Mouse (Mus musculus) small intestine, adult 2 months (tissue): Measurements from ENCODE around the gene Rufy4.

Source experiments
- CTCF ChIP-seq: fragments of 200-500 bp; IDR thresholded peaks from 2 replicates; pipeline ENCODE4 v1.5.1; 2012; ENCODE audit warnings: low read depth, mild to moderate bottlenecking, control low read depth, inconsistent platforms, low read length, moderate library complexity, mixed read lengths; ENCODE audit not compliant: insufficient replicate concordance, insufficient read length; ENCODE audit errors: extremely low read depth
- POLR2A ChIP-seq: fragments of 200-500 bp; IDR thresholded peaks from 2 replicates; pipeline ENCODE4 v1.6.1; 2012; ENCODE audit warnings: low read depth, mild to moderate bottlenecking, control low read depth, inconsistent platforms, low read length, moderate library complexity

- no peak for TF ChIP-seq CTCF
- no peak for TF ChIP-seq POLR2A
These were observed 25.8 kb downstream of the Rufy4 start for GRCm38 (mm10) chr1:74151091-74151490.
